In genomic region chr10:13808291-13808690, GRCm38 (mm10) we compare ENCODE assay signal across 19 mouse cellular contexts.
DNase-seq lines count a peak whose midpoint lies in the region; TF ChIP-seq lines count a peak whose summit lies in the region.
"Had no signal": no experiment of that assay in that cellular context is flagged by ENCODE, and none has a peak within 500 bp of the region (broad histone marks: within the 10 kb centered on the region; RNA-seq: fewer than 3 reads in every experiment).

No protein-coding gene starts in this region.

- peak; percentile 76 for DNase-seq in gastrocnemius, adult 2 months
- DNase-seq in gastrocnemius, postnatal 10 days, result no peak
- DNase-seq in left cerebral cortex, postnatal 4 days, result peak; percentile 10
- DNase-seq in left cerebral cortex, adult 9 months (ENCODE audit: low spot score in 2 of 2), result no peak
- DNase-seq in cerebellum, postnatal 25 days, result peak; percentile 72 to 75
- peak; percentile 88 for DNase-seq in skeletal muscle tissue, adult 2 months (ENCODE audit: low read depth, low spot score)
- DNase-seq in kidney, adult 18-20 months, result no peak
- no peak for DNase-seq in thymus, adult 18-20 months
- DNase-seq: adrenal gland, postnatal 10 days; kidney, postnatal 36 days; liver, embryonic 13.5 days; lung, embryonic 14.5 days; lung, postnatal 4 days; right cerebral cortex, postnatal 25 days had no signal

- H3K27ac ChIP-seq in gastrocnemius, adult 2 months, result peak overlapping the region; percentile 81
- H3K27ac ChIP-seq: embryonic facial prominence, embryonic 12.5 days; forebrain, embryonic 15.5 days; hindbrain, embryonic 15.5 days; intestine, embryonic 15.5 days; limb, embryonic 13.5 days; liver, embryonic 13.5 days had no signal

- H3K4me3 ChIP-seq in gastrocnemius, adult 2 months, result peak overlapping the region; percentile 42
- H3K4me3 ChIP-seq: embryonic facial prominence, embryonic 12.5 days; forebrain, embryonic 15.5 days; hindbrain, embryonic 15.5 days; intestine, embryonic 15.5 days; limb, embryonic 13.5 days; liver, embryonic 13.5 days had no signal

- no peak for TF ChIP-seq CTCF in gastrocnemius, adult 2 months (IDR thresholded peaks at IDR 0.05)

- intact Hi-C loops in gastrocnemius, adult 2 months (cut with DNase I), result loop anchor here (2.0 to 10.0 kb wide), 3 partner anchors 35 to 397 kb away; partner anchors contain the start of gene Aig1
- intact Hi-C loops in left cerebral cortex, postnatal 4 days (cut with DNase I), result no loop called here

Comparison
In these comparisons a context has a peak if more than half of its experiments do, and no peak if none do; other contexts are left out.
1. DNase-seq: peak in gastrocnemius, adult 2 months (single experiment), left cerebral cortex, postnatal 4 days (single experiment), cerebellum, postnatal 25 days (2 of 2) and skeletal muscle tissue, adult 2 months (single experiment); none in gastrocnemius, postnatal 10 days (single experiment), left cerebral cortex, adult 9 months (0 of 2), kidney, adult 18-20 months (single experiment) and thymus, adult 18-20 months (0 of 2).